Mouse (Mus musculus) Patski (cell line): ENCODE data around the gene Arhgap19. TPM values are rescaled to one million over a fixed set of nuclear protein-coding genes. Genes with fewer than 3 reads are reported as not detected.

Source experiments
- ATAC-seq: fragments of 100-300 bp; one replicate; pipeline ENCODE4 v1.8.0; 2021
- CTCF ChIA-PET: fragments of 350-600 bp; sonication (Branson Sonifier 250); formaldehyde crosslinking; loops from one replicate; lab custom pipeline; 2022; ENCODE audit warnings: inconsistent platforms; lab: Charles Lee
- POLR2A ChIA-PET: fragments of 350-600 bp; sonication (Branson Sonifier 250); formaldehyde crosslinking; loops from one replicate; lab custom pipeline; 2022; ENCODE audit warnings: antibody characterized with exemption, inconsistent platforms; lab: Charles Lee
- DNase-seq: peaks from one replicate; pipeline ENCODE4 v3.0.0-alpha.2; 2011; ENCODE audit warnings: low read depth, low spot score
- H3K27me3 ChIP-seq: fragments of 371-371 bp; one replicate; pipeline ENCODE4 v1.5.1; 2021
- CTCF ChIP-seq: fragments of 100-300 bp; IDR thresholded peaks from one replicate; pipeline ENCODE4 v1.5.1; 2021
- in situ Hi-C: fragments of 300-500 bp; cut with MboI; formaldehyde crosslinking; loops from 3 replicates; pipeline ENCODE4 v1.11.1; 2018; ENCODE audit warnings: low pct_unique_long_range_greater_than_20kb, mixed read lengths
- polyA plus RNA-seq: library from polyadenylated mRNA; unstranded; gene quantifications from one replicate; pipeline ENCODE4 v1.2.3, GENCODE M21; 2021

Arhgap19 gene
- polyA plus RNA-seq, 1 experiment from 2014 or later, result 13.6 TPM

- DNase-seq (no peak), ATAC-seq (no peak)
- ChIA-PET POLR2A (interaction anchor here (0.5 kb wide), 1 partner anchor 8 kb away, joined by 3 read pairs; no protein-coding TSS in a partner anchor), CTCF (no interaction called here)
- H3K27me3 ChIP-seq, result peaks cover 37% of the 10 kb centered on the region
- in situ Hi-C loops, result no loop called here
- TF ChIP-seq CTCF, result no peak
These were observed 19.6 kb upstream of the Arhgap19 start for GRCm38 (mm10) chr19:41821436-41821835.

- POLR2A ChIA-PET, result no interaction called here
- CTCF ChIA-PET, result no interaction called here
- no peak for ATAC-seq
- no peak for DNase-seq
- in situ Hi-C loops, result no loop called here
- H3K27me3 ChIP-seq, result peaks cover 28% of the 10 kb centered on the region
- no peak for TF ChIP-seq CTCF
These were observed 16.9 kb upstream of the Arhgap19 start for GRCm38 (mm10) chr19:41818749-41819148.

GRCm38 (mm10) chr19:41817325-41817724, 15.5 kb upstream of the Arhgap19 start:
- CTCF ChIA-PET, result no interaction called here
- in situ Hi-C loops, result no loop called here
- TF ChIP-seq CTCF, result no peak
- DNase-seq (no peak), ATAC-seq (no peak)
- POLR2A ChIA-PET, result no interaction called here
- H3K27me3 ChIP-seq, result peaks cover 23% of the 10 kb centered on the region

GRCm38 (mm10) chr19:41816915-41817314, 15.1 kb upstream of the Arhgap19 start:
- ATAC-seq, result no peak
- DNase-seq, result no peak
- POLR2A ChIA-PET, result no interaction called here
- TF ChIP-seq CTCF, result no peak
- H3K27me3 ChIP-seq, result peaks cover 22% of the 10 kb centered on the region
- in situ Hi-C loops, result no loop called here
- CTCF ChIA-PET, result no interaction called here

- ATAC-seq (no peak), DNase-seq (no peak)
- no peak for TF ChIP-seq CTCF
- CTCF ChIA-PET, result no interaction called here
- H3K27me3 ChIP-seq, result peaks cover 22% of the 10 kb centered on the region
- in situ Hi-C loops, result no loop called here
- POLR2A ChIA-PET, result no interaction called here
These were observed 14.6 kb upstream of the Arhgap19 start for GRCm38 (mm10) chr19:41816410-41816809.

- DNase-seq (no peak), ATAC-seq (no peak)
- TF ChIP-seq CTCF, result no peak
- POLR2A ChIA-PET, result no interaction called here
- peaks cover 12% of the 10 kb centered on the region for H3K27me3 ChIP-seq
- CTCF ChIA-PET, result interaction anchor here (1.1 kb wide), 1 partner anchor 10 kb away, joined by 4 read pairs; no protein-coding TSS in a partner anchor
- in situ Hi-C loops, result no loop called here
These were observed 11.5 kb upstream of the Arhgap19 start for GRCm38 (mm10) chr19:41813374-41813773.

- CTCF ChIA-PET, result interaction anchor here (1.1 kb wide), 1 partner anchor 9 kb away, joined by 4 read pairs; no protein-coding TSS in a partner anchor
- POLR2A ChIA-PET, result no interaction called here
These were observed 10.7 kb upstream of the Arhgap19 start for GRCm38 (mm10) chr19:41812525-41812924.

GRCm38 (mm10) chr19:41810074-41810473, 8.2 kb upstream of the Arhgap19 start:
- ChIA-PET CTCF (no interaction called here), POLR2A (no interaction called here)
- ATAC-seq (no peak), DNase-seq (no peak)
- in situ Hi-C loops, result no loop called here
- TF ChIP-seq CTCF, result no peak
- H3K27me3 ChIP-seq, result peaks cover 29% of the 10 kb centered on the region

More at GRCm38 (mm10) chr19:41812525-41812924, 10.7 kb upstream of the Arhgap19 start:
- ATAC-seq (no peak), DNase-seq (no peak)
- in situ Hi-C loops, result no loop called here
- TF ChIP-seq CTCF, result no peak
- H3K27me3 ChIP-seq, result peaks cover 18% of the 10 kb centered on the region

- DNase-seq (no peak), ATAC-seq (no peak)
- peaks cover 29% of the 10 kb centered on the region for H3K27me3 ChIP-seq
- in situ Hi-C loops, result no loop called here
- CTCF ChIA-PET, result no interaction called here
- no peak for TF ChIP-seq CTCF
- POLR2A ChIA-PET, result no interaction called here
These were observed 6.3 kb upstream of the Arhgap19 start for GRCm38 (mm10) chr19:41808104-41808634.

GRCm38 (mm10) chr19:41807497-41807896, 5.7 kb upstream of the Arhgap19 start:
- ChIA-PET POLR2A (no interaction called here), CTCF (no interaction called here)
- ATAC-seq, result no peak
- no peak for TF ChIP-seq CTCF
- H3K27me3 ChIP-seq, result peaks cover 22% of the 10 kb centered on the region
- DNase-seq, result no peak
- in situ Hi-C loops, result no loop called here

GRCm38 (mm10) chr19:41805831-41806230, 4.0 kb upstream of the Arhgap19 start:
- in situ Hi-C loops, result no loop called here
- CTCF ChIA-PET, result no interaction called here
- POLR2A ChIA-PET, result no interaction called here
- DNase-seq, result no peak
- H3K27me3 ChIP-seq, result peaks cover 19% of the 10 kb centered on the region
- no peak for ATAC-seq
- peak; percentile 51 for TF ChIP-seq CTCF

GRCm38 (mm10) chr19:41803322-41803721, 1.5 kb upstream of the Arhgap19 start:
- DNase-seq, result no peak
- peaks cover 17% of the 10 kb centered on the region for H3K27me3 ChIP-seq
- ATAC-seq, result no peak
- TF ChIP-seq CTCF, result no peak
- CTCF ChIA-PET, result interaction anchor here (1.3 kb wide), 1 partner anchor 10 kb away, joined by 4 read pairs; no protein-coding TSS in a partner anchor
- in situ Hi-C loops, result no loop called here
- POLR2A ChIA-PET, result interaction anchor here (1.1 kb wide), 1 partner anchor 21 kb away, joined by 3 read pairs; no protein-coding TSS in a partner anchor
